Mouse (Mus musculus) megakaryocyte progenitor cell, adult 5-6 weeks (primary cell): ENCODE data around the gene Aatk. TPM values are rescaled to one million over a fixed set of nuclear protein-coding genes. Genes with fewer than 3 reads are reported as not detected.

Experiments used
- ATAC-seq: replicated peaks from 2 replicates; pipeline ENCODE4 v1.8.0; 2016; ENCODE audit warnings: mild to moderate bottlenecking, moderate TSS enrichment, inconsistent platforms; ENCODE audit not compliant: poor library complexity
- total RNA-seq, 2 experiments: library from RNA; stranded (forward) in 1 of 2; stranded (reverse) in 1 of 2; fragments of 157-497, 149-512 nt in 1 of 2; fragments of 200-1000 nt in 1 of 2; gene quantifications; 2 replicates each; pipeline versions ENCODE4 v1.2.3 to v1.2.4; 2015 to 2017

Aatk gene
- total RNA-seq, 2 experiments from 2014 or later, result 4.7 to 6.3 TPM

- no peak for ATAC-seq
Observed at GRCm38 (mm10) chr11:120053846-120054245, 6.9 kb upstream of the Aatk start.

DNA sequence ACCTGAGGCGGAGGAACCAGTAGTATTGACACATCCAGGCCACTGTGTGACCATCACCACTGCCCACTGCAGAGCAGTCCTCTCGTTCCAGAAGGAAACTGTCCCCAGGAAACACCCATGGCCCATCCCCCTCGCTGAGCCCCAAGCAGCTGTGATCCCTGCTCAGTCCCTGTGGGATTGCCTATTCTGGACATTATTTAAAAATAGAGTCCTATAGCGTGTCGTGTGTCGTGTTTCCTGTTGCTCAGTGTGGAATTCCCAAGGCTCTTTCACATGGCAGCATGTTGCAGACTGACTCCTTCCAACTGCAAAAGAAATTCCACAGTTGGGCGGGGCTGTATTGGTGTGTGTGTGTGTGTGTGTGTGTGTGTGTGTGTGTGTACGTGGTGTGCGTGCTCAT, 5.3 kb upstream of the Aatk start:
- ATAC-seq, result no peak

- ATAC-seq, result peak; percentile 45
Observed at GRCm38 (mm10) chr11:120051124-120051811, 4.3 kb upstream of the Aatk start.

DNA sequence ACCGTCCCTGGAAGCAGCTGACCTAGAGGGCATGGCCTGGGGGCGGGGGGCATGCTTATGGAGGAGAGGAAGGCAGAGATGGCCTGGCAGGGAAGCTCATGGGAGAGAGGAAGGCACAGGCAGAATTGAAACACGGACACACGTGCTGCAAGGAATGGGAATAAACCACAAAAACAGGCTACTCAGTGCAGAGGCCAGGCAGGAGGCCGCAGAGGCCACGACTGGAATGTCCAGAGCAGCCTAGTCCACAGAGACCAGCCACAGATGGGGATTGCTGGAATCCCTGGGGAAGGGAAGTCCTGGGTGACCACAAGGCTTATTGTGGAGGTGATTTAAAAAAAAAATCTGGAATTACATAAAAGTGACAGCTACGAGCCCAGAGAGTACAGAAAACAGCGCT, 2.1 kb upstream of the Aatk start:
- no peak for ATAC-seq

GRCm38 (mm10) chr11:120048252-120048556, 1.2 kb upstream of the Aatk start:
- peak; percentile 47 for ATAC-seq

GRCm38 (mm10) chr11:120047531-120048251, 724 bp upstream of the Aatk start:
- no peak for ATAC-seq

GRCm38 (mm10) chr11:120045839-120046552, 971 bp downstream of the Aatk start:
- no peak for ATAC-seq

DNA sequence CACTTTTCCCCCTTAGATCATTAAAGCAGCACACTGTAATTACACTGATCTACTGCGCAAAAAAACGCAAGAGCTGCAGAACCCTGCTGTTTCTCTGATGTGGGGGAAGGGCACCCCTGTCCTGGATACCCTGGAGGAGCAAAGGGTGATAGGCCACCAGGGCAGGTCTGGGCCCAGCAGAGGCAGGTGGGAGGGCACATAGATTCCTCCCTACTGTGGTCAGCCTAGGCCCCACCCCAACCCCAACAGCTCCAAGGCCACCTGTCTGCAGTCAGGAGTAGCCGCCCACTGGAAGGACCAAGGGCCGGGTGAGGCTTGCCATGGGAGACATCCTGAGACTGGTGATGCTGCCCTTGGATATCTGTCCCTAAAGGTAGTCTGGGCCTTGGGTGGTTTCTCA, 1.6 kb downstream of the Aatk start:
- ATAC-seq, result no peak

DNA sequence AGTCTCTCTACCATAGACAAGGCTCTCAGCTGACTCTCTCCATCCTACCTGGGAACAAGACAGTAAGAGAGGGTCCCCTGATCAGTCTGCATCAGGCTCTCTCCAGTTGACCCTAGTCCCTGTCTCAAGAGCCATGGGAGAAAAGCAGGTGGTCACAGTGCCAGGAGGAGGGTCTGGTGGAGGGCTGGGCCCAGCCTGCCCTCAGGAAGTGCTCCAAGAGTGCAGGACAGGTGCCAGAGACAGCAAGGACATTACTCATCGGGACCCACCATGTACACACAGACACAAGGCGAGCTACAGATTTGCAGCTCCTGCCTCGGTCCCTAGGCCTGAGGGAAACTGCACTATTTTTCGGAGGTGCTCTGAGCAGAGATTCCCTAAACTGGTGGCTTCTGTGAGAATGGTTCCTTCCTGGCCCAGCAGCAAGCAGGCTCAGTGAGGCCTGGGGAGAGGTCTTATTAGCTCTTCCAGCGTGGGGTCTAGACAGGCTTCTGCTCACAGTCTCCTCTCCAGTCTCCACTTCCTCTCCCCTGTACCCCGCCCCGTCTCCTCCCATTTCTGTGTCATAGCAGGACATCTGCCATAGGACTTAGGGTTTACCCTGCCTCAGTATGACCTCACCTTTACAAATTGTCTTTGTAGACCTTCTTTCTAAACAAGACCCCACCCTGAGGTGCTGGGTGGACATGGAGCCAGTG, 4.7 kb downstream of the Aatk start:
- peak; percentile 17; the same call in 1 of the 2 replicates for ATAC-seq

DNA sequence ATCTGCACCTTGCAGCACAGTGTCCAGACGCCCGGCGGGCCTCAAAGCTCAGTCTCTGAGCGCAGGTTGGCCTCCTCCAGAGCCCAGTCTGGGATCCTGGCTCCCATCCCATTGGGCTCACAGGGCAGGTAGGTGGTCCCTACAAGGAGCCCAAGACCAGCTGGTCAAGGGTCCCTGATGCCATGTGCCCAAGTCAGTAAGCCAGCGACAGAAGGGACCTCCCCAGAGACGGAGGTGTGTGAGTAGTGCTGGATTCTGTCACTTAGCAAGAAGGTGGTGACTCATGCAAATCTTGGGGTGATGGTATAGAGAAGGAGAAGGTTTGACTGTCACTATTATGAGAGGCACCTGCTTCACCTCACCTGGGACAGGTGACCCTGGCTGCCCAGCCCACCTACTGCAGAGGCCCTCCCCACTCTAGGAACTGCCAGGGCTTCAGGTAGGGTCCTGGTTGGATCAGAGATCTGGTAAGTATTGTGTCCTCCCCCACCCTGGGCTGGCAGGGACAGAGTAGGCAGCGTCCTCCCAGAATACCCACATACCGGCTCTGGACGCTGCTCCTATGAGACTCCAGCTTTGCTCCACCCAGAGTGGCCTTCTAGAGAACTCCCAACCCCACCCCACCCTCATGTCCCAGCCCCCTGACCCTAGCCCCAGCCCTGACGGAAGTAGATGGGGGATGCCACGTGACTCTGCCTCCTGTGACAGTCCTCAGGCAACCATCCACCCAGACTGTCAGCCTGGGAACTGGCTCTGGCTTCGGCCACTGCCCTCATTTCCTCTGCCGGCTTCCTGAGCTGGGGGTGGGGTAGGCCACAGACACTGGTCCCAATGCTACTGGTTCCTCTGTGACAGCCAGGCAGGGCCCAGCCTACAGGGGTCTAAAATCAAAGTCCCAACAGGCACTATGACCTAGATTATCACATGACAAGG, 5.5 kb downstream of the Aatk start:
- ATAC-seq, result peak; percentile 72

DNA sequence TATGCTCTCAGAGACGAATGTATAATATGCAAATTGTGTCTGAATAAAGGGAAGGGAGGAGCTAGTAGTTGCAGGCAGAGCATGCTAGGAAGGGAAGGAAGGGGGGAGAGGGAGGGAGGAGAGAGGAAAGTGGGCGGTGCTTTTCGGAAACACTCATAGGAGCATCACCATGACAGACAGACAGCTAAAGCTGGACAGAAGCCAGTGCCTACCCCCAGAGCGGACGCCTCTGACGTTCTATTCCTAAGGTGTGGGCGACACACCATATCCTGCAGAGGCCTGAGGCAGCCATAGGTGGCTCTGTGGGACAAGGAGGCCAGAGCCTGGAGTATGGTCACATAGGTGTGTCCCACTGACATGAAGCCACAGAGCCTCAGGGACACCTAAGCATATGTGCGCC, 6.5 kb downstream of the Aatk start:
- peak; percentile 56 for ATAC-seq

- no peak for ATAC-seq
Observed at GRCm38 (mm10) chr11:120039581-120039980, 7.4 kb downstream of the Aatk start.

DNA sequence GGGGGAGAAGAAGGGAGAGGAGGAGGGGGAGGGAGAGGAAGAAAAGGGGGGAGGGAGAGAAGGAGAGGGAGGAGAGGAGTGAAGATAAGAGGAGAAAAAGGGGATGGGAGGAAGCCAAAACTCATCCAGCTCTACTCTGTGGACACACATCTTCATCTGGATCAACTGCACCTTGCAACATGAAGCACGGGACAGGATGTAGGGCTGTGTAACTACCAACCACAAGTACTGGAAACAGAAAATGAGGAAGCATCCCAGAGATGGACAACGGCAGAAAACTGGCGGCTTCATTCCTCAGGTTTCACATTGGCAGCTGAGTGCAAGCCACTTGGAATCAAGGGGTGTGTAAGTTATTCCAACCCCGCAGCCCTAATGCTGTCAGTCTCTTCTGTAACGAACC, 12.2 kb downstream of the Aatk start:
- ATAC-seq, result peak; percentile 83

DNA sequence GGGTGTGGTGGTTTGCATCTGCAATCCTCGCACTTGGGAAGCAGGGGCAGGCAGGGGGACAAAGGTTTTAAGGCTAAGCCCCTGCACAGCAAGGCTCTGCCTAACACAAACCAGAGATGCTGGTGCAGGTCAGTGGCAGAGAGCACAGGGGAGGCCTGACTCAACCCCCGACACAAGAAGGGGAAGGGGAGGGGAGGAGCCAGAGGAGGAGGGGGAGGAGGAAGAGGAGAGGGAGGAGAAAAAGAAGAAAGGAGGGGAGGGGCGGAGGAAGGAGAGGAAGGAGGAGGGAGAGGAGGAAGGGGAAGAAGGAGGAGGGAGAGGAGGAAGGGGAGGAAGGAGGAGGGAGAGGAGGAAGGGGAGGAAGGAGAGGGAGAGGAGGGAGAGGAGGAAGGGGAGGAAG, 12.7 kb downstream of the Aatk start:
- peak; percentile 25; the same call in 1 of the 2 replicates for ATAC-seq

DNA sequence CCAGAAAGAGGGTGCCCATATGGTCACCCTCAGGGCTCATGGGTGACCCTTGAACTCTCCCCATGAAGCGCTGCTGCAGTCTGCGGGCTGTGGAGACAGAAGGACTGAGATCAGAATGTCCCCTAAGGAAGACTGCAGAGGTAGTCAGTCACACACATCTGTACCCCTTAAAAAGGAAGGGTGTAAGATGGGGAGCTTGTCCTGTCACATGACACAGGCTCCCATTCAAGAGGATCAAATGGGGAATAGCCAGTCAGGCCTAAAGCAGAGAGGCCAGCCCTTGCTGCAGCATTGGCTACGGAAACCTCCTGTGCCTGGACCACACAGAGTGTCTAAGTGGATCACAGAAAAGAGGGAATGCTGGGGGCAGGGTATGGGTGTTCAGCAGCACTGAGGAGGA, 13.5 kb downstream of the Aatk start:
- ATAC-seq, result no peak

DNA sequence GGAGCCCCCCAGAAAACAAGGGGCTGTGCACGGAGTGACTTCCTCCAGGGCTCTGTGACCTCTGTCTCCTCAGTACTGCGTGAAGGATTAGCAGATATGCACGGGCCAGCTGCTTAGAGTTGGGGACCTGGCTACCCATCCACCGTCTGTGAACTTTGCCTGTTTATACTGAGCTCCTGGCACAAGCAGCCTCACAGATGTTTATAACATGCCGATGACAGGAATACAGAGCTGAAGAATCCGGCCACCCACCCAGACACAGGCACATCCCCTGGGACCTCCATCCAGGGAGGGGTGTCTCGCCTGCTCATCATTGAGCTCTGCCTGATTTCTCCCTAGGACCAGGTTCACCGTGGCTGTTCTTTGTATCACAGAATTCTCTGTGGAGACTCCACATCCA, 14.9 kb downstream of the Aatk start:
- ATAC-seq, result no peak

GRCm38 (mm10) chr11:120030145-120030901, 16.6 kb downstream of the Aatk start:
- peak; percentile 49 for ATAC-seq

DNA sequence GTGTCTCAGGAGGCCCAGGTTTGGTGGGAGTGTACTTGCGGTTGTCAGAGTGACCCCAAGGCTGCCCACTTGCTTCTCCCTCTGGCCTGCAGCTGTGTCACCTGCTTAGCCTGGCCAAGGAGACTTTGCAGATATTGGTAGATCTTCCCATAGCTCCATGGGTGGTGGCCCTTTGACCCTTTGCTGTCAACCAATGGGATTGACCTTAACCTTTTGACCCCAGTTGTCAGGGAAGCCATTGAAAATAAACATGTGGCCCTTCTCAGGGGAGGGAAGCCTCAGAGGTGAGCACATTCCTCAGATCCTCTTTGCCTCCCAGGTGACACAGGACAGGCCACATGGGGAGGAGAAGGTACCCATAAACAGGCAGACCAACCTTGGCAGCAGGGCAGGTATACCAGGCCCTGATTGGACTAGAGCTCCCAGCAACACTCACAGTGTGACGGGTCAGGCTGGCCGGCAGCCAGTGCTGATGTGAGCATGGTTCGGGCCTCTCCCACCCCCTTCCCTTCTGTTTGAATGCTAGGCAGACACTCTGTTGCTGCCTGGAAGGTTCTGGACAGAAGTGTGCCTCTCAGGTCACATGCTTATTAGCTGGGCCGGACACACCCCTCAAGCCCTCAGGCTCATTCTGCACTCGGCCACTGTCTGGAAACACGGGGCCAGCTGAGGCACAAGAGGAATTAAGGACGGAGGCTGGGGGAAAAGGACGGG, 17.4 kb downstream of the Aatk start:
- ATAC-seq, result no peak
